ENCODE assay signal across 9 mouse cellular contexts in the genomic region with DNA sequence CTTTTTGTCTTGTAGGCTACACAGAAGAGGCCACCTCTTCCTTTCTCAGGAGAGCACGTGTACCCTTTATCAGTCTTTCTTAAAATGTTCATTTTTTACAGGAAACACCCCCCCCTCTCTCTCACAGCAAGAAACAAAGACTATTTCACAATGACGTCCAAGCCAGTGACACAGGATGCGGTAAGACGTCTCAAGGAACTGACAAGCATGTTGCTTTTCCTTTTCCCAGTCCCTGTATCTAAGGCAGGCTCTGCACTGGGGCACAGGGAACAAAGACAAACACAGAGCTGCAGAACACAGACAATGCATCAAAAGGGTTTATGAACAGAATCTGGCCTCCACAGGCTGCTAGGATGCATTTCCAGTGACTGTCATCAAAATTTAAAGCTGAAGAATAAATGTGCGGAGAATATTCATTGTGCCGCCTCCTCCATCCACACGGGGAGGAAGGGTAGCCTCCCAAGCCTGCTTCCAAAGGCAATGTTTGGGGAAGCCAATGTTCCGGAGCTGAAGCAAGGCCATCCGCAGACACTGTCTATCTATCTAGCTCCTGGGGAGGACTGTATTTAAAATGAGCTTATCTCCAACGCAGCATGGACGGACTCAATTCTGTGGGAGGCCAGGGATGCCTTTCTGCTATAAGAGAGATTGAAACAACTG. TPM values are rescaled to one million over a fixed set of nuclear protein-coding genes. Genes with fewer than 3 reads are reported as not detected.
A peak's percentile ranks its signal among the peaks of the same experiment; 100 is the strongest.
DNase-seq lines count a peak whose midpoint lies in the region; ATAC-seq lines count a peak whose summit lies in the region.
"Had no signal": no experiment of that assay in that cellular context is flagged by ENCODE, and none has a peak within 500 bp of the region (broad histone marks: within the 10 kb centered on the region; RNA-seq: fewer than 3 reads in every experiment).

No protein-coding gene starts in this region.

- no peak overlapping the region for H3K4me3 ChIP-seq in forebrain, embryonic 16.5 days (replicated peaks; ENCODE audit: low read length)

- no peaks in the 10 kb centered on the region for H3K36me3 ChIP-seq in forebrain, embryonic 16.5 days (ENCODE audit: control insufficient read depth, insufficient read depth)

- DNase-seq in layer of hippocampus, adult 18-20 months (ENCODE audit: low spot score in 2 of 2), result peak; percentile 45 to 60
- no peak for DNase-seq in layer of hippocampus, postnatal 10 days (ENCODE audit: low spot score in 2 of 2)
- peak; percentile 64 for DNase-seq in brain, adult 2 months (ENCODE audit: low read depth, low spot score)
- no peak for DNase-seq in MN1 (ENCODE audit: low spot score)
- no peak for DNase-seq in gastrocnemius, adult 8-10 months (ENCODE audit: low spot score in 2 of 2)
- no peak for DNase-seq in kidney, postnatal 14 days

- no peak for ATAC-seq in forebrain, embryonic 16.5 days
- ATAC-seq in megakaryocyte-erythroid progenitor cell, adult 5-6 weeks (replicated peaks; ENCODE audit: low FRiP score, low TSS enrichment, poor library complexity, severe bottlenecking), result peak; percentile 75

- no peak overlapping the region for H3K9ac ChIP-seq in forebrain, embryonic 16.5 days (replicated peaks; ENCODE audit: low read depth, low read length)

- no peaks in the 10 kb centered on the region for H3K9me3 ChIP-seq in forebrain, embryonic 16.5 days (ENCODE audit: control insufficient read depth, low read length)

- 69% methylated on average over 11 of the region's 11 CpGs for WGBS in forebrain, embryonic 16.5 days

- H3K4me1 ChIP-seq in forebrain, embryonic 16.5 days (replicated peaks; ENCODE audit: control insufficient read depth, insufficient read depth, low read length), result no peaks in the 10 kb centered on the region

- peak overlapping the region; percentile 58; the same call in 1 of the 2 replicates for H3K27ac ChIP-seq in forebrain, embryonic 16.5 days (ENCODE audit: low read length)
- H3K27ac ChIP-seq: macrophage had no signal

- H3K27me3 ChIP-seq in forebrain, embryonic 16.5 days (replicated peaks; ENCODE audit: control insufficient read depth, insufficient read depth, low read length), result no peaks in the 10 kb centered on the region

- no peak overlapping the region for H3K4me2 ChIP-seq in forebrain, embryonic 16.5 days (ENCODE audit: low read length)

RNA-seq across cellular contexts. Expression of gene Ern1, which starts 48.7 kb away (rescaled TPM):
- total RNA-seq in layer of hippocampus, adult 18-20 months (2021), result 1 to 10 TPM; 10.0 TPM
- 1 to 10 TPM; 8.5 to 8.7 TPM for total RNA-seq in layer of hippocampus, postnatal 10 days (2021)
- polyA plus RNA-seq in forebrain, embryonic 16.5 days (2015; fragmentation: Nextera tagmentation; extraction: Ambion mirVana), result 4.9 and 6.0 TPM in 2 replicates
- 13.7 and 14.2 TPM in 2 replicates for total RNA-seq in megakaryocyte-erythroid progenitor cell, adult 5-6 weeks (2014; fragmentation: Nextera tagmentation)
- total RNA-seq in megakaryocyte-erythroid progenitor cell, adult 5-6 weeks (2017), result 7.0 and 9.8 TPM in 2 replicates
- total RNA-seq in gastrocnemius, adult 8-10 months (2022), result 1 to 10 TPM; 6.9 to 8.9 (median 7.6) TPM

Comparison
In these comparisons a context has a peak if more than half of its experiments do, and no peak if none do; other contexts are left out.
1. DNase-seq: peak in layer of hippocampus, adult 18-20 months (2 of 2) and brain, adult 2 months (single experiment); none in layer of hippocampus, postnatal 10 days (0 of 2), MN1 (single experiment), gastrocnemius, adult 8-10 months (0 of 2) and kidney, postnatal 14 days (single experiment).